Mouse (Mus musculus) cerebellum, postnatal 25 days (tissue): ENCODE measurements around the gene Inpp5k.
"Not testable (repeated sequence)": the region's sequence is repeated elsewhere in the genome, so short reads cannot be mapped to it uniquely, and the experiment has no call there.

ENCODE experiments used
- DNase-seq, 2 experiments: peaks; one replicate each; pipeline ENCODE4 v3.0.0; 2021; ENCODE audit warnings: mixed read lengths in 2 of 2

The Inpp5k gene

GRCm38 (mm10) chr11:75678747-75679438, 48.1 kb downstream of the Inpp5k start, which contains the start of gene Crk:
TSS of gene Crk (plus strand) at chr11:75679259.
- peak; percentile 97 to 99 for DNase-seq

DNA sequence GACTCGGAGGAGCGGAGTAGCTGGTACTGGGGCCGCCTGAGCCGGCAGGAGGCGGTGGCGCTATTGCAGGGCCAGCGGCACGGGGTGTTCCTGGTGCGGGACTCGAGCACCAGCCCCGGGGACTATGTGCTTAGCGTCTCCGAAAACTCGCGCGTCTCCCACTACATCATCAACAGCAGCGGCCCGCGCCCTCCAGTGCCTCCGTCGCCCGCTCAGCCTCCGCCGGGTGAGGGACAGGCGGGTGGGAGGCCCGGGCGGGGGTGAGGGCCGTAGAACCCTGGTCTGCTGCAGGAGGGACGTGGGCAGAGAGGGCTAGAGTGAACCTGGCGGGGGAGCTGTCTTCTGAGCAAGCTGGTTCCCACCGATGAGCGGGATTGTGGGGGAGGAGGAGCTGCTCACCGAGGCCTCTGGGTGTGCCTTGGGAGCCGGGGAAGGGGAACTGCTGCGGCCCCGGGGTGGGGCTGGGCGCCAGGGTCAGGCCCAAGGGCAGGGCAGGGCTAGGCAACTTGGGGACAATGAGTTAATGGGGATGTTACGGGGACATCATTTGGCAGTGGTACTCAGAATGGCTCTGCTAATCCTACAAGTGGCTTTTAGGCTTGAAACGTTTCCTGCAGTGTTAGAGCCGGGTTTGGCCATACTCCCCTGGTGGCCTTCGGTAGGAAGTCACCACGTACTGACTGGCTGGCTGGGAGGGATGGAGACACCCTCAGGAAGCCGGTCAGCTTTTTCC, 48.8 kb downstream of the Inpp5k start:
- DNase-seq, result peak in 1 of 2 experiments; percentile 61

- no peak for DNase-seq
Observed at GRCm38 (mm10) chr11:75684462-75684861, 53.7 kb downstream of the Inpp5k start.

- no peak for DNase-seq
Observed at GRCm38 (mm10) chr11:75684956-75685355, 54.2 kb downstream of the Inpp5k start.

DNA sequence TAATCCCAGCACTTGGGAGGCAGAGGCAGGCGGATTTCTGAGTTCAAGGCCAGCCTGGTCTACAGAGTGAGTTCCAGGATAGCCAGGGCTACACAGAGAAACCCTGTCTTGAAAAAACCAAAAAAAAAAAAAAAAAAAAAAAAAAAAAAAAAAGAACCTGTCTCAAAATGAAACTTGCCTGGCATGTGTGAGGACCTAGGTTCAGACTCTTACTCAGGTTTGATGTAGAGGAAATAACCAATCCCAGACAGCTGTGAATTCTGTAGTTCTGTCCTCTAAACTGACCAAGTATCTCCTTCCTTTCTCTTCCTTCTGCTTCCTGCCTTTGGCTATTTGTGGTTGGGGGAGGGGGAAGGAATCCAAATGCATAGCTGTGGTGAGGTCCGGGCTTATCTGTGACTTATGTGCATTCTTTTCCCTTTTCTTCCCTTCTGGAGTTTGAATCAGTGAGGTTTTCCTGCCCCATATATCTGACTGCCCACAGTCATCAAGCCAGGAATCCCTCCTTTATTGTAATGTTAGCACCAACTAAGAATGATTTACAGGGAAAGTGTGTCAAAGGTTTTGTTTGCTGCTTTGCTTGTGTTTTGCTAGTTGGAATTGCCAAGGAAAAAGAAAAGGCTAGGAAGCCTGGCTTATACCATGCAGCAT, 56.7 kb downstream of the Inpp5k start:
- no peak for DNase-seq

DNA sequence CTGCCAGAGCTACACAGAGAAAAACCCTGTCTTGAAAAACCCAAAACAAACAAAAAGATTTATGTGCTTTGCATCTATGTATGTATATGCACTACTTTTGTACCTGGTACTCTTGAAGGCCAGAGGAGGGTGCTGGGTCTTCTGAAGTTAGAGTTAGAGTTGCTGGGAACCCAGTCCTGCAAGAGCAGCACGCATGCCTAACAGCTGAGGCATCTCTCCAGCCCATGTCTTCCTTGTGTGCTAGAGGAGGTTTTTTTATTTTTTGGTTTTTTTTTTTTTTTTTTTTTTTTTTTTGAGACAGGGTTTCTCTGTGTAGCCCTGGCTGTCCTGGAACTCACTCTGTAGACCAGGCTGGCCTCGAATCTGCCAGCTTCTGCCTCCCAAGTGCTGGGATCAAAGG, 57.3 kb downstream of the Inpp5k start:
- DNase-seq, result no peak

DNA sequence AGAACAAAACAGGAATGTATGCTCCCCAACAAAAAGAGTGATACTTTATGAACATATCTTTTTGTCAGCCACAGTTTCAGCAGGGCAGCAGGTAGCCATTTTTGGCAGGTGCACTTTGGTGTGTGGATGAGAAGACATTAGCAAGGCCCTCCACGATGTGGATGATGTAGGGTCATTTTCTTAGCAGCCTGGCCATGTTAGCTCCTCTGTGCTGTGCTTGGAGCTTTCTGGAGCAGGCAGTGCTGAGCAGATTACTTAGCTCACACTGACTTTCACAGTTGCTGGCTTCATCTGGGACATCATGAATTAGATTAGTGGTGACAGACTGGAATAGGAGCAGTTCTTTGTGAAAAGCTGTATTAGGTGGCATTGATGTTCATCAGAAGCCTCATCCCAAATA, 59.2 kb downstream of the Inpp5k start:
- no peak for DNase-seq

DNA sequence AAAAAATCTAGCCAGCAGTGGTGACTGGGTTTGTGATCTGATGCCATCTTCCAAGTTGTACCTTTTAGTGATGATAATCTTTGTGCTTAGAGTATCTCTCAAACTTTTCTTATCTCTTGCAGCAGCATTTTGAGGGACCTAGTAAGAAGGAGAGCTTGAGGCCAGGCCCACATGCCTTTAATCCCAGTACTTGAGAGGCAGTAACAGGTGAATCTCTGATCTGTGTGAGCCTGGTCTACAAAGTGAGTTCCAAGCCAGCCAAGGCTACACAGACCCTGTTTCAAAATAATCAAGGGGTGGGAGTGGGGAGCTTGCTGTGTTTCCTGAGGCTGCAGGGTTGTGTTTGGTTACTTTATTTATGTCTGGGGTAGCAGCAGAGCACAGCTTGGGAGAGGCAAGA, 60.3 kb downstream of the Inpp5k start:
- no peak for DNase-seq

- DNase-seq, result no peak
Observed at GRCm38 (mm10) chr11:75693570-75693969, 62.8 kb downstream of the Inpp5k start.

GRCm38 (mm10) chr11:75697464-75697863, 66.7 kb downstream of the Inpp5k start:
- DNase-seq, result not testable (repeated sequence)
